Mouse (Mus musculus): ENCODE data around the gene Smim1. TPM values are rescaled to one million over a fixed set of nuclear protein-coding genes. Genes with fewer than 3 reads are reported as not detected.

Gene Smim1
- polyA plus RNA-seq, 1 experiment, result not detected

GRCm38 (mm10) chr4:154024729-154025521 lies 1.1 kb downstream of the Smim1 start:
- peak overlapping the region; percentile 30; the same call in 1 of the 2 replicates for H3K4me3 ChIP-seq (ENCODE audit: insufficient read depth, low read depth, low read length)
- H3K27ac ChIP-seq (ENCODE audit: insufficient read depth, low read depth, low read length), result no peak overlapping the region
- peaks cover 23% of the 10 kb centered on the region for H3K4me1 ChIP-seq (ENCODE audit: control insufficient read depth, insufficient read depth, low read length)
- TF ChIP-seq CTCF (IDR thresholded peaks at IDR 0.05; ENCODE audit: insufficient read depth, low read depth, low read length) (no peak), POLR2A (IDR thresholded peaks at IDR 0.05; ENCODE audit: insufficient read depth, low read depth, low read length) (no peak)
- 59% methylated on average over 17 of the region's 17 CpGs for WGBS

- H3K4me1 ChIP-seq (ENCODE audit: control insufficient read depth, insufficient read depth, low read length), result peaks cover 23% of the 10 kb centered on the region
- 40% methylated on average over 8 of the region's 8 CpGs for WGBS
- TF ChIP-seq POLR2A (IDR thresholded peaks at IDR 0.05; ENCODE audit: insufficient read depth, low read depth, low read length), result no peak
- TF ChIP-seq CTCF (IDR thresholded peaks at IDR 0.05; ENCODE audit: insufficient read depth, low read depth, low read length), result no peak
- no peak overlapping the region for H3K4me3 ChIP-seq (ENCODE audit: insufficient read depth, low read depth, low read length)
- no peak overlapping the region for H3K27ac ChIP-seq (ENCODE audit: insufficient read depth, low read depth, low read length)
These were observed 2.1 kb downstream of the Smim1 start for GRCm38 (mm10) chr4:154023754-154024601.

- H3K4me1 ChIP-seq (ENCODE audit: control insufficient read depth, insufficient read depth, low read length), result peaks cover 23% of the 10 kb centered on the region
- H3K27ac ChIP-seq (ENCODE audit: insufficient read depth, low read depth, low read length), result no peak overlapping the region
- 18% methylated on average over 4 of the region's 4 CpGs for WGBS
- TF ChIP-seq CTCF (IDR thresholded peaks at IDR 0.05; ENCODE audit: insufficient read depth, low read depth, low read length) (no peak), POLR2A (IDR thresholded peaks at IDR 0.05; ENCODE audit: insufficient read depth, low read depth, low read length) (no peak)
- H3K4me3 ChIP-seq (ENCODE audit: insufficient read depth, low read depth, low read length), result no peak overlapping the region
These were observed 3.2 kb downstream of the Smim1 start for GRCm38 (mm10) chr4:154022844-154023243.

- Histone ChIP-seq H3K4me1 (ENCODE audit: control insufficient read depth, insufficient read depth, low read length) (peaks cover 23% of the 10 kb centered on the region), H3K4me3 (ENCODE audit: insufficient read depth, low read depth, low read length) (no peak overlapping the region), H3K27ac (ENCODE audit: insufficient read depth, low read depth, low read length) (no peak overlapping the region)
- TF ChIP-seq POLR2A (IDR thresholded peaks at IDR 0.05; ENCODE audit: insufficient read depth, low read depth, low read length) (no peak), CTCF (IDR thresholded peaks at IDR 0.05; ENCODE audit: insufficient read depth, low read depth, low read length) (no peak)
- 53% methylated on average over 4 of the region's 4 CpGs for WGBS
These were observed 3.6 kb downstream of the Smim1 start for GRCm38 (mm10) chr4:154022407-154022806.

- TF ChIP-seq POLR2A (IDR thresholded peaks at IDR 0.05; ENCODE audit: insufficient read depth, low read depth, low read length), result no peak
- no peak for TF ChIP-seq CTCF (IDR thresholded peaks at IDR 0.05; ENCODE audit: insufficient read depth, low read depth, low read length)
- 80% methylated on average over 9 of the region's 9 CpGs for WGBS
These were observed 4.6 kb downstream of the Smim1 start for GRCm38 (mm10) chr4:154021432-154021831.

GRCm38 (mm10) chr4:154019571-154019970 lies 6.5 kb downstream of the Smim1 start:
- no peak for TF ChIP-seq POLR2A (IDR thresholded peaks at IDR 0.05; ENCODE audit: insufficient read depth, low read depth, low read length)
- peak; percentile 58; the same call in 1 of the 2 replicates for TF ChIP-seq CTCF (IDR thresholded peaks at IDR 0.05; ENCODE audit: insufficient read depth, low read depth, low read length)
- Histone ChIP-seq H3K4me3 (ENCODE audit: insufficient read depth, low read depth, low read length) (no peak overlapping the region), H3K27ac (ENCODE audit: insufficient read depth, low read depth, low read length) (no peak overlapping the region), H3K4me1 (ENCODE audit: control insufficient read depth, insufficient read depth, low read length) (peaks cover 16% of the 10 kb centered on the region)
- WGBS, result 57% methylated on average over 7 of the region's 7 CpGs

More at GRCm38 (mm10) chr4:154021432-154021831, 4.6 kb downstream of the Smim1 start:
- Histone ChIP-seq H3K27ac (ENCODE audit: insufficient read depth, low read depth, low read length) (no peak overlapping the region), H3K4me1 (ENCODE audit: control insufficient read depth, insufficient read depth, low read length) (peaks cover 23% of the 10 kb centered on the region), H3K4me3 (ENCODE audit: insufficient read depth, low read depth, low read length) (no peak overlapping the region)

GRCm38 (mm10) chr4:154015476-154015875 lies 10.6 kb downstream of the Smim1 start:
- TF ChIP-seq POLR2A (IDR thresholded peaks at IDR 0.05; ENCODE audit: insufficient read depth, low read depth, low read length) (no peak), CTCF (IDR thresholded peaks at IDR 0.05; ENCODE audit: insufficient read depth, low read depth, low read length) (no peak)
- peaks cover 23% of the 10 kb centered on the region for H3K4me1 ChIP-seq (ENCODE audit: control insufficient read depth, insufficient read depth, low read length)
- no peak overlapping the region for H3K4me3 ChIP-seq (ENCODE audit: insufficient read depth, low read depth, low read length)
- H3K27ac ChIP-seq (ENCODE audit: insufficient read depth, low read depth, low read length), result no peak overlapping the region
- WGBS, result 67% methylated on average over 11 of the region's 11 CpGs

GRCm38 (mm10) chr4:154012132-154012882 lies 13.7 kb downstream of the Smim1 start:
- Histone ChIP-seq H3K27ac (ENCODE audit: insufficient read depth, low read depth, low read length) (no peak overlapping the region), H3K4me3 (ENCODE audit: insufficient read depth, low read depth, low read length) (peak overlapping the region; percentile 77), H3K4me1 (ENCODE audit: control insufficient read depth, insufficient read depth, low read length) (peaks cover 31% of the 10 kb centered on the region)
- WGBS, result under 1% methylated on average over 55 of the region's 55 CpGs
- no peak for TF ChIP-seq POLR2A (IDR thresholded peaks at IDR 0.05; ENCODE audit: insufficient read depth, low read depth, low read length)
- no peak for TF ChIP-seq CTCF (IDR thresholded peaks at IDR 0.05; ENCODE audit: insufficient read depth, low read depth, low read length)
